Mouse (Mus musculus): Measurements from ENCODE around the gene Thra.

Thra gene

DNA sequence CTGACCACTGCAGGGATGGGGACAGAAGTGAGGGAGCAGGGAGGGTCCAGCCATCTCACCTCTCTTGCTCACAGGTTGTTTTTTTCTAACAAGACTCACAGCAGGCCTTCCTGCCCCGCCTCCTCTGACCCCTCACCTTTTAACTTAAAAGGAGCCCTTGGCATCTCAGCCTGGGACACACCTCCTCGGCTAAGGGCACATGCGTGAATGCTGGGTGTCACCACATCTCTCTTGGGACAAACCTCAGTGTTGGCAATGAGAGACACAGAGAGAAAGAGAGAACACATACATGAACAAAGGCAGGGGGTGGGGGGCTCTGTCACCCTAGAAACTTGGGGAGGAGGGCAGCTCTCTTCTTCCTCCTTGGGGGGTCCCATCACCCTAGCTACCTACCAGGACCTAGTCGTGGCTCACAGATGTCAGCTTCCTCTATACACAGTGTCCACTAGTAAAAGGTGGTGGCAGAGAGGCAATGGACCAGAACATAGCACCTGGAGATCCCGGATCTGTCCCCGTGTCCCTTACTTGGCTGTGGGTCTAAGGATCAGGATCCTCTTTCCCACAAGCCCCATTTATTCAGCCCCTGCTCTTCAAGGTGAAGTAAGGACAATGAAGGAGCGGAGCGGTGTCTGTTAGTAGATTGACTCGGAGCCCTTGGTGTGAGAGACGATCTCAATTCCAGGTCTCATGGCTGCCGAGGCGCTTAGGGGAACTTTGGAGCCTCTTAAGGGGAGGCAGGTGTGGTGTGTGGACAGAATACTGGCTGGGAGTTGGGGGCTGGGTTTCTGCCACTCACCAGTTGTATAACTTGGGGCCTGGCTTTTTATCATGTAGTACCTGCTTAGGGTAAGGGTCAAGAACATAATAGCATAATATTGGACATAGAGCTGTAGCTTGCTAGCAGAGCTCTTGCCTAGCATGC is 5.8 kb downstream of the Thra start:
- DNase-seq (ENCODE audit: low read depth, low spot score), result peak; percentile 5

DNA sequence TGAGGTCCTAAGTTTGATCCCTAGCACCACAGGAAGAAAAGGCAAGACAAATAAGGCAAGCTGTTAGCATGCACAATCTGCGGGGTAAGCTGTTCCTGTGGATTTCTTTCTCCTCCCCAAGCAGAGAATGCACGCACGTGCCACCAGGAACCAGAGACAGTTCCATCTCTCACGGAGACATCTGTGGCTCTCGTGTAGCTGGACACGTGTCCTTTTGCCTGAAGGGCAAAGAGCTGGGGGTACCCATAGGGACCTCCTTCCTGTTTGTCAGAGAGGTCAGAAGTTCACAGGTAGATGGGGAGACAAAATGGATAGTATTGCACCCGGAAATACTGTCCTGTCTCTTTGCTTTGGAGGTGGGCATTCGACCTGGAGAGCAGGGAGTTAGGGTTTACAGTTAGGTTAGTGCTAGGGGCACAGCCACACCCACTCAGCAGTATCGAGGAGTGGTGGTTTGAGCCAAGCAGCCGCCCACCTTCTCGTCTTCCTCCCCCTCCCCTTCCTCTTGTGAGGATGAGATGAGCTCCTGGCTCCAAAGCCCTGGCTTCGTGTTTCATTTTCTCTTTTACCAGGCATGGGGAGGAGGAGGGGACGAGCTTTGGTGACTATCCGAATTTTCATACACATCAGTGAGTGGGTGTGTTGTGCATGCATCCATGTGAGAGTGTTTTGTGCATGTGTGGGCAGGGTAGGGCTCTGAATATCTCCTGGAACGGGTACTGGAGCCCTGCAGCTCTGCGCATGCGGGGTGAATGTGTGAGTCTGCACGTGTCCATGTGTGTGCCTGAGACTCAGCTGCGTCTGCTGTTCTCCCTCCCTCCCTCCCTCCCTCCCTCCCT is 6.6 kb downstream of the Thra start:
- peak; percentile 99 for DNase-seq (ENCODE audit: low read depth, low spot score)

DNA sequence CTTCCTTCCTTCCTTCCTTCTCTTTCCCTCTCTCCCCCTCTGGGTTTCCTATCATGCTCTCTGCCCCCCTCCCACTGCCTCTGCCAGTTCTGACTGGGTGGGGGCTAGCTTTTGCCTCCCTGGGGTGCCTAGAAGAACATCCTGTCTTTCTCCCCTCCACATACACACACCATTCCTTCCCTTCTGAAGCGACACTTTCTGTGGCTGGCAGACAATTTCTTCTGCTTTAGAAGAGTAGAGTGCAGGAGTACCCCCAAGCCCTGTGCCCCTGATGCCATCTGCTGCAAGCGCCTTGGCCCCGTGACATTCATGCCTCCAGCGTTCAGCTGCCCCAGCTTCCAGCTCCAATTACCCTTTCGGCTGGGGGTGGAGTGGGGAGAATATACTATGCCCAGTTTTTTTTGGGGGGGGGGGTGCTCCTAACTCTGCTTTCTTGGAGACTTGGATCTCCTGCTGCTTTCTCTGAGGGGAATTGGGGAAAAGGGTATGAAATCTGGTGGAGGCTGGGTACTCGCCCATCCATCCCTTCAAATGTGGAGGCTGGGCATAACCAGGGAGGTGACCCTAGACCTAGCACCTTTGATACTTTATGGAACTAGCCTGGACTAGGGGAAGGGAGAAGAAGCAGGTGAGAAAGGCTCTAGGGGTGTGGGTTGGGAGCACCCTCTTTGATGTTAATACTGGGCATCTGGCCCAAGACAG is 7.5 kb downstream of the Thra start:
- peak; percentile 78 for DNase-seq (ENCODE audit: low read depth, low spot score)

DNA sequence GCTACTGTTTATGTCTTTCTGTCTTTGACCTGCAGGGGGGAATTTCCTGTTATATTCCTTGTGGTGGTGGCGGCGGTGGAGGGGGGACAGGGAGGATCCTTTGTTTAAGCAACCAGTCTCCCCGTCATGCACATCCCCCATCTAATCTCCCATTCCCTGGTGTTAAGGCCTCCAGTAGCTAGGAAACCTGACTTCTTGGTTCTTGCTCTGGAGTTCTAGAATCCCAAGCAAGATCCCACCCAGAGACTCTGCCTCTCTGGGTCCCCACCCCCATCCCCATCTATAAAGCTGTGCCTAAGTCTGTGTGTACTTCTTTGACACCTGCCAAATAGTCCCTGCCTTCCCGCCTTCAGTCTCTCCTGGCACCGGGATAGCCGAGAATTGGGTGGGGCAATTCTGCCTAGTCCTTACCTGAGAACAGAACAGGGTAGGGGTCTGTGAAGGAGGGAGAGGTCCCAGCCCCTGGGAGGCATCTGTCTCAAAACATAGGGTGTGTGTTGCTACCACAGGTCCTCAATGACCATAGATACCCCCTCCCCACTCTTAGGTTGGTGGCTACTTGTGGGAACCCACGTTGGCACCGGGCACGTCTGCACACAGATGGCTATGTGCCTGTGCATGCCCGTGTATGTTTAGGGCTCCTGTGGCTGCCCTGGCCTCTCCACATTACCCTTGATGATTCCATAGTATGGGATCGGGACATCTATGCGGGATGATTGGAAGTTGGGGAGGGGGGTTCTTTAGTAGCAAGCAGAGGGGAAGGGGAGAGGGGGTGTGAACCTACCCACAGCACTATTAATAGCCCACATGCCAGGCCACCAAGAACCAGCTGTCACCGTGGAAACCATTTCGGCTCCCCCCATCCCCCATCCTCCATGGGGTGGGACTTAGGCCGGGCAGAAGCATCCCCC is 8.3 kb downstream of the Thra start:
- peak; percentile 67 for DNase-seq (ENCODE audit: low read depth, low spot score)

DNA sequence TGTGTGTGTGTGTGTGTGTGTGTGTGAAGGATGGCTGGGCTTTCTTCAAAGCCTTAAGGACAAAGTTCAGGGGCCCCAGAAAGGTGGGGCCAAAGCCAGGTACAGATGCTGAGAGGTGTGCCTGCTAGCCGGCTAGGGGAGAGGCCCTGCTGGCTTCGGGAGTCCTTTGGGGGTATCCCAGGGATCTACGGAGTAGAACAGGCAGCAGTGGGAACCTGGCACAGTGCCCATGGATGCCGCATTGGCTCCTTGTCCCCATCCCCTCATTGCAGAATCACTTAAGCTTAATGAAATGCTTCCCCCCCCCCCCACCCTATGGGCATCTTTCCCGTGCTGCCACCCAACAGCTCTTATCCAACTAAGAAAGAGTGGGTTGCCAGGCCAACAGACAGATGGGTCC is 9.3 kb downstream of the Thra start:
- DNase-seq (ENCODE audit: low read depth, low spot score), result peak; percentile 61

DNA sequence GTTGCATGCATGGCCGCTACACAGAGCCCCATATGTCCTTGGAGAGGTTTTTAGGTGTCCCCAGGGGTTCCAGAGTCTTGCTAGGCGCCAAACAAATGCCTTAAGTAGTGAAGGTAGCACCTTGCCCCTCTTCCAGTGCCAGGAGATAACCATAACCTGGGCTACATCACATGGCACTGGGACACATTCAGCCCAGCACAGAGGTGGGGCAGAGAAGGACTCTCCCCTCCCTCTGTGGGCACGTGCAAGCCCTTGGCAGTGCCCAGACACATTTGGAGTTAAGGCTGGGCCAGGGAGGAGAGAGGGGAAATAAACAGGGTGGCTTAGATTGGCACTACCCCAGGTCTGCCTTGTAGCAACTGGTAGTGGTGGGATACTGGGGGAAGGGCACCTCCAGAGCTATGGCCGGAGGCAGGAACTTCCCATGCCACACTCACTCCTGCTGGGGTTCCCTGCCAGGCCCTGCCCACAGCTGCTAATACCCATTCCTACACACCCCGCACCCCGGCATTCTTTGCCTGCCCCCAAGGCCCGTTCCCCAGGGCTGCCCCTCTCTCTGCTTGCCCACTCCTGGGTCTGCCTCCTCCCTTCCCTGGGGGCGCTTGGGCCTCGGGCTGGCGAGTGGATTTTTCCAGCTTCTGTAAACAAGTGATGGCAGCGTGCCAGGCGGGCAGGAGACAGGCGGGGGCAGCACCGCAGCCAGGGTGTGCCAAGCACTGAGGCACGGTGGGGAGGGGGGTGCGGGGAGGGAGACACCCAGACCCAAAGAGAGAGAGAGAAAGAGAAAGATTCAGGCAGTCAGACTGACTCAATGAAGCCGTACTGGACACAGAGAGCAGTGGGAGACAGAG is 10.1 kb downstream of the Thra start:
- DNase-seq (ENCODE audit: low read depth, low spot score), result peak; percentile 96

DNA sequence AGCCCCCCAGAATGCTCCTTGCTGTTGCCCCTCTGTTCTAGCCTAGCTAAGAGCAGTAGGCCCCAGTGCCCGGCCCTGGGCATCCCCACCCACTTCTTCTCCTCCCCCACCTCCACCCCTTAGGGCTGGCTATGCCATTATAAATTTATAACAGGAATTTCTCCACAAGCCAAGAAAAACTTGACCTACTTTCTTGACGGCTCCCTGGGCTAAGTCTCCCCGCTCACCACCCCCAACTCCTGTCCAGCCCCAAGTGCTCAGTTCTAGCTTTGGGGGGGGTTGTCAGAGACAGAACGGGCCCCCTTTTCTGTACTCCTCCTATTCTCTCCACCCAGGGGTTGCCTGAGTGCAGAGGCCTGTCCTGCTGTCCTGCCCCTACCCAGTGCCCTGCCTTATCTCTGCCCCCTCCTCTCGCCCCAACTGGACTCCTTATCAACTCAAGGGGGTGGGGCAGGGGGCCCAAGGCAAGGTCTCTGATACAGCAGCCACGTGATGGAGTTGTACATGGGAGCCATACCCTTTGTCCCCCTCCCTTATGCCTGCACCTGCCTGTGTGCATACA is 10.9 kb downstream of the Thra start:
- no peak for DNase-seq (ENCODE audit: low read depth, low spot score)

DNA sequence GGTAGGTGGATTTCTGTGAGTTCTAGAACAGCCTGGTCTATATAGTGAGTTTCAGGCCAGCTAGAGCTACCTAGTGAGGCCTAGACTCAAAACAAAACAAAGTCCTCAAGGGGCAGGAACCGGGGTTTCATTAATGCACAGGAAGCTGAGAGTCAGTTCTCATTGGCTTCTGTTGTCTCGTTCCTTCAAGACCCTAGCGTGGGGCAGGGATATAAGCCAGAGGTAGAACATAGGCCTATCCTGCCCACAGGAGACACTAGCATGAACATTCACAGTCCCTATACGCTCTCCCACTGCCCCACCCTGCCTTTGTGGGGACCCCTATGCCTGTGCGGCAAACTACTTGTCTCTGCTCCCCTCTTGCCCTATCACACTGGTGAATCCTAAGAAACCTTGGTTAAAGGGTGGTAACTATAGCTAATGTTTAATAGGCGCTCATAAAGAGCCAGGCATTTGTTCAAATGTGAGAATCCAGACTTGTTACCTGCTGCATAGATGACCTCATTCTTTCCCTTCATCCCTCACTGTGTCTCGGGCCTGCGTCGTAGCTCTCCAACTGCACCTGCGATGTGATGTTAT is 12.2 kb downstream of the Thra start:
- DNase-seq (ENCODE audit: low read depth, low spot score), result no peak

DNA sequence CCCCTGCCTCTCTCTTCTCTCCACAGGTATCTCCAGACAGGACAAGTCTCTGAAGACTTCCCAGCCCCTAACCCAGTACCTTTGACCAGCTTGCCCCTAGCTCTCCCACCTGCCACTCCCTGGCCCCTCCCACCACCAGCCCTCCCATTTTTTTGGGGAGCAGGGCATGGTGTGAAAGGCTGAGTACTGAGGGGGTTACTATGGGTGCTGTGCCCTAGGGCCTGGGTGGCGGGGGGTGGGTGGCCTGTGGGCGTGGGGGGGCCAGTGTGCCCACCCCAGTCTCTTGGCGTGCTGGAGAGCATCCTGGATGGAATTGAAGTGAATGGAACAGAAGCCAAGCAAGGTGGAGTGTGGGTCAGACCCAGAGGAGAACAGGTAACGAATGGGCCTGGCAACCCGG is 12.8 kb downstream of the Thra start:
- no peak for DNase-seq (ENCODE audit: low read depth, low spot score)

DNA sequence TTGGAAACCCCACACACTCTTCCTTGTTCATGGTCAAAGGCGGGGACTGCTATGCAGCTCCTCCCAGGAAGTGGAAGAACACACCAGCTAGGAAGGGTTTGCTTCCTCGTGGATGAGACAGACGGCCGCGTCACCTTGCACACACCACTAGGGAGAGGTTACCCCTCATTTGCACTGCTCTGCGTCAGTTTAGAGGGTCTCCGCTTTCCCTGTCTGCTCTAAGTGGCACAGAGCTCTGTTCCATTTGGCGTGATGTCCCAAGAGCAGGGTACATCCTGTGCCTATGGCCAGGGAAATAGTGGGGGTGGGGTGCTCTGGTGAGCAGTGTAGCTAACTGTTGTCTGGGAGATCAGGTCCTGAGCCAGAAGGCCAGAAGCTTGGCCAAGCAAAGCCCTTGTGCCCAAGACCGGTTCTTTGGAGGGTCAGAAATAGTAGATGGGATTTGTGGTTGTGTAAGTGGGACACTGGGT is 13.7 kb downstream of the Thra start:
- DNase-seq (ENCODE audit: low read depth, low spot score), result no peak

DNA sequence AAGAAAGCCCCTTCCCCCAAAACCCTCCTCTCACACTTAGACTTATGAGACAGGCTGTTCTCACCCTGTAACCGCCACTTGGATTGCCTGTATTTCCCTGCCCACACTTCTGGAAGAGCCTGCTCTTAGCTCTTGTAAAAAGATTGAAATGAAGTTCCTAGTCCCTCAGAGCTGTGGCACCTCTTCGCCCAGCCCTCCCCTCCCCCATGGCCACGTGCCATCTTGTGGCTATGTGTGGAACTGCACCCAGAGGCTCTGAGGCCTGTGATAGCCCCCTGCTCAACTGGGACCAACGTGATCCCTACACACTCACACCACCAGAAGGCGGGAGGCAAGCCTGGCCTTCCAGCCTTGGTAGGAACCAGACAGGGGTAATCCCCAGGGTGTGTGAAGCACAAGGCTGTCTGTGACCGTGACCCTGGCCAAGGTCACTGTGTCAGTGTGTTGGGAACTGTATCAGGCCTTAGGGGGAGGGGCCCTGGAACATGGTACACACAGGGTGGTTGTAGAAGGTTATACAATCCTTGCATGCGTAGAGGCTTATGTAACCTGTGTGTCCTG is 14.3 kb downstream of the Thra start:
- DNase-seq (ENCODE audit: low read depth, low spot score), result peak; percentile 88

DNA sequence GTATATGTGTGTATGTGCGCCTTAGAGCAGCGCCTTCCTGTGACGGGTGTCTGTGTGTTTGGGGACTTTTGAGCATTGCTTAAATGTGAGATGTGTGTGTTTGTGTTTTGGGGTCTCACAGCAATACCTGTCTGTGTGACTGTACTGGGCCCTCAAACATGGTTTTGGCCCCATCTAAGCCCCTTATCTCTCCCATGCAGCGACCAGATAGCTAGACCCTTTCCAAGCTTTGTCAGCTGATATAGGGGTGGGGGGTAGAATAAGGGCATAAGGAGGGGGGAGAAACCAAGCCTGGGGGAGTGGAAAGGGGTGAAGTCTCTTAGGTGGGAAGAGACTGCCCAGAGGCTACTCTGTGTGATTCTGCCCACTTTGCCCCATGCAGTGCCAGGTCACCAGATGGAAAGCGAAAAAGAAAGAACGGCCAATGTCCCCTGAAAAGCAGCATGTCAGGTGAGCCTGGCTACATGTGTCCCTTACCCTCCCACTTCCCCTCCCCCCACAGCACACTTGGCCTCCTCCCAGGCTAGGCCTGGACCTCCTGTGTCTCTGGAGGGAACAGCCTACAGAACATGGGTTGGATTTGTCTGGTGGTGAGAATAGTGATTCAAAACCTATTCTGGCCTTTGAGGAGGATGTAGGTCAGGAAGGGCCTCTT is 15.4 kb downstream of the Thra start:
- peak; percentile 65 for DNase-seq (ENCODE audit: low read depth, low spot score)

DNA sequence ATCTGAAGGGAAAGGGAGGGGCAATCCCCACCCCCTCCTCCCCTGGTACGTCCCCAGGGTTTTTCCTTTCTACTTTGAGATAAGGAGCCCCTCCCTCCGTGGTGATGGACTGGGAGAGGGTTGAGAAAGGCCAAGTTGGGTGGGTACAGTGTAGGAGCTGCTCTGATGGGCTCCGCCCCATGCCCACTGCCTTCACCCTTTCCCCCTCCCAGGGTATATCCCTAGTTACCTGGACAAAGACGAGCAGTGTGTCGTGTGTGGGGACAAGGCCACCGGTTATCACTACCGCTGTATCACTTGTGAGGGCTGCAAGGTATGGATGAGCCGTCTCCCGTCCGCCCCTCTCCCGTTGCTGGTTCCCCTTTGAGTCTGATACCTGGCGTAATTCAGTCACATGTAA is 16.3 kb downstream of the Thra start:
- no peak for DNase-seq (ENCODE audit: low read depth, low spot score)

DNA sequence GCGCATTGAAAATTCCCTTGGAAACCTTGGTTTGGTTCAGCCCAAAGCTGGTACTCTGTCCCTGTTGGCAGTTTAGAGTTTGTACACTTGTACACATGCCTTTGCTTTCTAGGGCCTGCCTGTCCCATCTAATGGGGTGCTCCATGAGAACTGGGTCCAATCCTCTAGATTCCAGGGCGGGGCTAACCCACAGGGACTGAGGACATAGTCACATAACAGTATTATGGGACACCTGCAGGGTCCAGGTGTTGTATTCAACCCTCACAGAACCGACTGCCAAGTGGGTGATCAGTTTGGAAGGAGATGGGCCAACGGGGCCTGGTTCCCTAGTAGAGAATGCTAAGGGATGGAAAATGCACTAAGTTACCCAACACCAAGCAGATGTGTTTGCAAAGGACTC is 21.5 kb downstream of the Thra start:
- DNase-seq (ENCODE audit: low read depth, low spot score), result no peak

DNA sequence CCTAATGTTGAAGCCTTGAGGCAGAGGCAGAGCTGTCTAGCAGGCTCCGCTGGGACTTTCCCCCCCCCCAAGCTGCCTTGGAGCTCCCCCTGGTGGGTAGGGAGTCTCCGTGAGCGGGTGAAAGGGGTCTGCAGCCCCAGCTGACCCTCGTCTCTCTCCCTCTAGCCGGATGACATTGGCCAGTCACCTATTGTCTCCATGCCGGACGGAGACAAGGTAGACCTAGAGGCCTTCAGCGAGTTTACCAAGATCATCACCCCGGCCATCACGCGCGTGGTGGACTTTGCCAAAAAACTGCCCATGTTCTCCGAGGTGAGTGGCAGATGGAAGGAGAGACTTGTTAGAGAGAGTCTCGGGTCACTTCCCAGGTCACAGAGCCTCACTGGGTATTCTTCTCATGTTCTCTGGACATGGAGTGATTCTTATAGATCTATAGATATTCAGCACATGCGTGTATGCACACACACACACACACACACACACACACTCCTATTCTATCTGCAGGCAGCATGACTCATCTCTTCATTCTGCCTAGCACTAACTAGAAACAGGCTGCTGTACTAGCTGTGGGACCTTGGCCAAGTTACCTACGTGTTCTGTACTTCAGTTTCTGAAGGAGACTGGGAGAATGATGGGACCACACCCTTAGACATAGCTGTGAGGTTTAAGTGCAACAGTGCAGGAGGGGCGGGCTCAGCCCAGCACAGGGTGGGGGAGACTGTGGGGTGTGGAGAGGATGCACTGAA is 22.5 kb downstream of the Thra start:
- DNase-seq (ENCODE audit: low read depth, low spot score), result peak; percentile 94

DNA sequence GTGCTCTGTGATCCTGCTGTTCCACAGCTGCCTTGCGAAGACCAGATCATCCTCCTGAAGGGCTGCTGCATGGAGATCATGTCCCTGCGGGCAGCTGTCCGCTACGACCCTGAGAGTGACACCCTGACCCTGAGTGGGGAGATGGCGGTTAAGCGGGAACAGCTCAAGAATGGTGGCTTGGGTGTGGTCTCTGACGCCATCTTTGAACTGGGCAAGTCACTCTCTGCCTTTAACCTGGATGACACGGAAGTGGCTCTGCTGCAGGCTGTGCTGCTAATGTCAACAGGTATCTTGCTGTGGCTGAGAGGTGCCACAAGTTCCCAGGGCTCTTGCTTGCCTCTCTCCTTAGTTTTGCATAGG is 23.0 kb downstream of the Thra start:
- no peak for DNase-seq (ENCODE audit: low read depth, low spot score)

DNA sequence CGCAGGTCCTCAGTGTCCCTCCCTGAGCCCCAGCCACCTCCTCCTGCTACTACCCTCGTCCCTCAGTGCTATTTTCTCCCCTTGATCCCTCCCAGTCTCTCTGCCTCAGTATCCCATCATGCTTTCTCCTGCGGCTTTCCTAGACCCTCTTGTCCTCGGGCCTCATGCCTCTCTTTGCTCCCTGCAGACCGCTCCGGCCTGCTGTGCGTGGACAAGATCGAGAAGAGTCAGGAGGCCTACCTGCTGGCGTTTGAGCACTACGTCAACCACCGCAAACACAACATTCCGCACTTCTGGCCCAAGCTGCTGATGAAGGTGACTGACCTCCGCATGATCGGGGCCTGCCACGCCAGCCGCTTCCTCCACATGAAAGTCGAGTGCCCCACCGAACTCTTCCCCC is 23.7 kb downstream of the Thra start:
- DNase-seq (ENCODE audit: low read depth, low spot score), result no peak

DNA sequence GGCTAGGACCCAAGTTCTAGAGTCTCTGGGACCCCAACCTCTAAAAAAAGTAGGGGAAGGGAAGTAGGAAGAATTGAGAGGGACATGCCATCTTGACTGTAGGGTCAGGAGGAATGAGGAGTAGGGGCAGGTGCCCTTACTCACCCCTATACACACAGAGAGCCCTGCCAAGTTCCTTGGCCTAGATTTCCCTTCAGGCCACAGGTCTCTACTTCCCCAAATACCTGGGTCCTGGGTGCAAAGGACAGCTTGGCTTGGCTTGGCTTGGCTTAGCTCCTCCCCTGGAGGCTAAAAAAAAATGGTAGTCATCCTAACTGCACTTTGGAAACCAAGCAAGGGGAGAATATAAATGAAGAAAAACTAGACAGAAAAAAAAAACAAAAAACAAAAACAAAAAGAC is 24.3 kb downstream of the Thra start:
- no peak for DNase-seq (ENCODE audit: low read depth, low spot score)
